Mouse (Mus musculus) intestine, embryonic 14.5 days (tissue): ENCODE results near the gene Cdh23. TPM values are rescaled to one million over a fixed set of nuclear protein-coding genes. Genes with fewer than 3 reads are reported as not detected.

Experiments used
- ATAC-seq: fragments of 200-750 bp; cut with Nextera tagmentation; replicated peaks from 2 replicates; pipeline ENCODE4 v1.8.0; 2017; ENCODE audit warnings: low read depth, moderate number of reproducible peaks, moderate TSS enrichment, moderate library complexity; ENCODE audit not compliant: low FRiP score, low TSS enrichment
- DNase-seq: peaks from one replicate; pipeline ENCODE4 v3.0.0-alpha.2; 2018; ENCODE audit warnings: low spot score
- H3K27ac ChIP-seq: fragments of 300-500 bp; sonication (generic); 2 replicates; pipeline ENCODE4 v1.5.1; 2014; ENCODE audit warnings: low read depth, mild to moderate bottlenecking, control low read depth
- H3K27me3 ChIP-seq: fragments of 300-500 bp; sonication (generic); replicated peaks from 2 replicates; pipeline ENCODE4 v1.6.1; 2014; ENCODE audit warnings: low read length, control low read depth; ENCODE audit not compliant: control insufficient read depth, insufficient read depth
- H3K36me3 ChIP-seq: fragments of 300-500 bp; sonication (generic); 2 replicates; pipeline ENCODE4 v1.6.1; 2014; ENCODE audit warnings: low read length, control low read depth; ENCODE audit not compliant: control insufficient read depth, insufficient read depth
- H3K4me1 ChIP-seq: fragments of 300-500 bp; sonication (generic); replicated peaks from 2 replicates; pipeline ENCODE4 v1.6.1; 2014; ENCODE audit warnings: low read length, control low read depth, mixed read lengths; ENCODE audit not compliant: control insufficient read depth, insufficient read depth
- H3K4me2 ChIP-seq: fragments of 300-500 bp; sonication (generic); 2 replicates; pipeline ENCODE4 v1.6.1; 2014; ENCODE audit warnings: low read length
- H3K4me3 ChIP-seq: fragments of 300-500 bp; sonication (generic); 2 replicates; pipeline ENCODE4 v1.5.1; 2014; ENCODE audit warnings: low read depth, low read length, control low read depth, mixed read lengths
- H3K9ac ChIP-seq: fragments of 300-500 bp; sonication (generic); 2 replicates; pipeline ENCODE4 v1.6.1; 2014; ENCODE audit warnings: mild to moderate bottlenecking, low read length
- H3K9me3 ChIP-seq: fragments of 300-500 bp; sonication (generic); 2 replicates; pipeline ENCODE4 v1.6.1; 2016; ENCODE audit warnings: low read length, control low read depth; ENCODE audit not compliant: control insufficient read depth
- WGBS: fragments of 180-500 bp; shearing (Covaris S2); extraction: QIAGEN DNeasy Blood & Tissue Kit; methylation state at CpG from one replicate; pipeline ENCODE4 v1.1.7; 2014; 5-methylcytosine and 5-hydroxymethylcytosine counted together
- polyA plus RNA-seq: library from polyadenylated mRNA; unstranded; fragments of >200 nt; fragmentation: Nextera tagmentation; extraction: Ambion mirVana; gene quantifications from 2 replicates; pipeline ENCODE4 v1.2.1, GENCODE M21; 2014

The Cdh23 gene
- polyA plus RNA-seq, 1 experiment from 2014 or later, result 1.0 TPM

DNA sequence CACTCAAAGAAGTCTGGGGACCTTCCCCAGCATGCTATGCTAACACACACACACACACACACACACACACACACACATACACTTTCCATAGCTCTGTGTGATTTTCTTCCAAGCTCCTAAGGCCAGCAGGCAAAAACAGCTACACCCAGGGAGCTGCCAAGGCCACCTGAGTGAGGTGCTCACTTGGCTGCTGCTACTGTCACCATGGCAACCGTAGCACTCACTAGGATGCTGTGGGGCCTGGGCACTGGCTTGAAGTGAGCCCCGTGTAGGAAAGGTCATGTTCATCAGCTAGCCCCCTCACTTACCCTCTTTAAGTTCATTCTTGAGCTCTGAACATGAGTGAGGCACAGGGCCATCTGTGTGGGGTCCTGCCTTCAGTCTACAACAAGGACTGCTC is 204.8 kb downstream of the Cdh23 start:
- WGBS, result 31% methylated on average over 2 of the region's 2 CpGs
- Histone ChIP-seq H3K27ac (no peak overlapping the region), H3K9me3 (no peaks in the 10 kb centered on the region), H3K4me2 (no peak overlapping the region), H3K4me3 (no peak overlapping the region), H3K36me3 (no peaks in the 10 kb centered on the region), H3K9ac (no peak overlapping the region), H3K27me3 (no peaks in the 10 kb centered on the region), H3K4me1 (no peaks in the 10 kb centered on the region)
- DNase-seq (no peak), ATAC-seq (no peak)

DNA sequence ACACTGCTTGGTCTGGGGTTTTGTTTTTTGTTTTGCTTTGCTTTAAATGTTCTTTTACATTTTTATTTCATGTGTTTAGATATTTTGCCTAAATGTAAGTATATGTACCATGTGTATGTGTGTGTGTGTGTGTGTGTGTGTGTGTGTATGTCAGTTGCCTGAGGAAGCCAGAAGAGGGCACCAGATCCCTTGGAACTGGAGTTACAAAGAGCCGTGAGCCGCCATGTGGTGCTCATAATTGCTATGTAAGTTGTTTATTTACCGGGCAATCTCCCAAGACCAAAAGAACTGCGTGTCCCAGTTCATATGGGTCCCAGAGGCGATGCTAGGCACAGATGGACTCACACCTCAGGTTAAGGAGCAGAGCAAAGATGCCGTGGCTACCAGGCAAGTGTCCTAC is 214.9 kb downstream of the Cdh23 start:
- Histone ChIP-seq H3K4me1 (no peaks in the 10 kb centered on the region), H3K27ac (no peak overlapping the region), H3K36me3 (no peaks in the 10 kb centered on the region), H3K4me3 (no peak overlapping the region), H3K9ac (no peak overlapping the region), H3K4me2 (no peak overlapping the region), H3K27me3 (0 out of 2 replicates have a peak, but pooled peaks cover under 1% of the 10 kb centered on the region), H3K9me3 (no peaks in the 10 kb centered on the region)
- DNase-seq, result no peak
- WGBS, result 95% methylated on average over 6 of the region's 6 CpGs
- ATAC-seq, result no peak

DNA sequence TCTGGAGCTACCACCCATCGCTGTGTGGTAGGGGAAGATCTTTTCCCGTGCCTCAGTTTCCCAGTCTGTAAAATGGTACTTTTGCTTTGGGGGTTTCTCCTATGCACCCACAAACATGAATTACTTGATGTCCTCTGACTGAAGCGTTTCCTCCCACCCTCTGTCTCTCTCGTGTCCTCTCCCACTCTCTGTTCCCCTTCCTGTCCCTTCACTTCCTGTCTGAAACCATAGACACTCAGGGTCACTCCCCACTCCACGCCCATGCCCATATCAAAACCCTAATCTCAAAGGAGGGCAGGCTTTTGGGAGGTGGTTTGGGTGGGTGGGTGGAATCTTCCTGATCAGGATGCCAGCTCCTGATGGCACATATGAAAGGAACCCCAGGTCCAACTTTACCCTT is 221.7 kb downstream of the Cdh23 start:
- H3K4me1 ChIP-seq, result no peaks in the 10 kb centered on the region
- H3K27me3 ChIP-seq, result 0 out of 2 replicates have a peak, but pooled peaks cover 3% of the 10 kb centered on the region
- no peaks in the 10 kb centered on the region for H3K9me3 ChIP-seq
- no peak overlapping the region for H3K9ac ChIP-seq
- no peak overlapping the region for H3K4me3 ChIP-seq
- no peak overlapping the region for H3K27ac ChIP-seq
- no peak for ATAC-seq
- no peak overlapping the region for H3K4me2 ChIP-seq
- 73% methylated on average over 5 of the region's 5 CpGs for WGBS
- no peak for DNase-seq
- H3K36me3 ChIP-seq, result no peaks in the 10 kb centered on the region

DNA sequence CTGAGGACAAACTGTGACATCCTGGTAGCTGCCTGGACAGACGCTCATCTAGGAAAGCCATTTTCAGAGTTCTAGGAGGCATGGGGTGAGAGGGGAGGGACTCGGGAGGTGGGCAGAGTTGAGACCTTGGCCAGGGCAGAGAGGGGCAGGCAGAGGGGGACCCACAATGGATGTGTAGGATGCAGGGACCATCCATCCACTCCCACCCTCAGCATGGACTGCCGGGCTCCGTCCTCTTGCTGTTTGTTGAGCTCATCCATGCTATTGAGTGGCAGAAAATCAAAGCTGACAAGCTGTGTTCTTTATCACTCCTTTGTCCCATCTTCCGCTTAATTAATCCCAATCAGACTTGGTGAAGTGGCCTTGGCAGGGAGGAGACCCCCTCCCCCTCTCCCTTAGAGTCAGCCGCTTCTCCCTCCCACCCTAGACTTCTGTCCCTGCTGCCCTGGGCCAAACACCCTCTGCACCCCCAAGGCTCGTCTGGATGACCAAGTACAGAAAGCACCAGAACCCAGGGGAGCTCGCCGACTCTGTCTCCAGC is 222.4 kb downstream of the Cdh23 start:
- Histone ChIP-seq H3K9ac (no peak overlapping the region), H3K4me3 (no peak overlapping the region), H3K4me2 (no peak overlapping the region), H3K9me3 (no peaks in the 10 kb centered on the region), H3K4me1 (no peaks in the 10 kb centered on the region), H3K27me3 (0 out of 2 replicates have a peak, but pooled peaks cover 3% of the 10 kb centered on the region), H3K27ac (no peak overlapping the region), H3K36me3 (no peaks in the 10 kb centered on the region)
- WGBS, result 68% methylated on average over 9 of the region's 9 CpGs
- ATAC-seq, result no peak
- no peak for DNase-seq

DNA sequence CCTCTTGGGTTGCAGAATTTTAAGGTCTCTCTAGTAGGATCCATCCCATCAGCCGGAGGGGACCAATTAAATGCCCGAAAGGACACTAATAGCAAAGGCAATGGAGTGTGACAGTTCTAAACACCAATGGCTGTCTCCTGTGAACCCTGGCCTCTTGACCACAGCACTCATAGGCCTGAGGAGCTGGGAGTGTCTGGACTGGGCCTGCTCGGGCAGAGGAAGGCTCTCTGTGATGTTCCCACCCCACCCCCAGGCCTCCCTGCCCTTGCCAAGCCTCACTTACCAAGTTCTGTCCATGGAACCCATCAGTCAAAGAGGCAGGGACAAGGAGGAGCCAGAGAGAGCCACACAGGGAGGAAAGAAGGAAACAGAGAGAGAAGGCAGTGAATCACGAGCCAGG is 228.5 kb downstream of the Cdh23 start:
- 44% methylated on average over 4 of the region's 4 CpGs for WGBS
- ATAC-seq (no peak), DNase-seq (no peak)
- no peak overlapping the region for H3K9ac ChIP-seq
- H3K4me2 ChIP-seq, result no peak overlapping the region
- no peaks in the 10 kb centered on the region for H3K4me1 ChIP-seq
- H3K4me3 ChIP-seq, result no peak overlapping the region
- no peaks in the 10 kb centered on the region for H3K36me3 ChIP-seq
- no peaks in the 10 kb centered on the region for H3K9me3 ChIP-seq
- no peak overlapping the region for H3K27ac ChIP-seq
- no peaks in the 10 kb centered on the region for H3K27me3 ChIP-seq

DNA sequence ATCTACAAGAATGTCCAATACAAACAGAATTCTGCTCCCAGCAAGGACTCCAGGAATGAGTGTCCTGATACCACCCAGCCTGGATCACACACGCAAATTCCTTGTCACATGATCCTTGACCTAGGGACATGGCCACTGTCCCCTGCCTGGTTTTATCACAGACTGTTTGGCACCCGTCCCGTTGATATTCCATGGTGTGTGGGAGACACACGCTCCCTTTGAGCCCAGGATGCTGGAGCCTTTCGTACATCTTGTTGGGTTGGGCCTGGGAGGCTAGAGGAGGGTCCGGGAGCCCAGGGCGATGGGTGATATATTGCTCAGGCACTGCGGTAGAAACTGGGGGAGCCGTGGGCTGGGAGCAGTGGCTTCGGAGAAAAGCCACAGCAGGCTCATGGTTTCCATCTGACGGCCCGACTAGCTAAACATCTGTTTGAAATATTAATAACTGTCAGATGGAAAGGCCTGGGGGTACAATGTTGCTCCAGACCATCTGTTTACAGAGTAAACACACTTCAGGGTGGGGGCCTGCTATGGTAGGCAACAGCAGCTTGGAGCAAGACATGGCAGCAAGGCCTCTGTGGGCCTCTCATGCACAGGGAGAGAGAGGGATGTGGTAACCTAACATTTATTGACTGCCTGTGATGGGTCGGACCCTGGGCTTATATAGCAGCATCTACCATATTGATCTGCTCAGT is 232.2 kb downstream of the Cdh23 start:
- WGBS, result 59% methylated on average over 13 of the region's 13 CpGs

DNA sequence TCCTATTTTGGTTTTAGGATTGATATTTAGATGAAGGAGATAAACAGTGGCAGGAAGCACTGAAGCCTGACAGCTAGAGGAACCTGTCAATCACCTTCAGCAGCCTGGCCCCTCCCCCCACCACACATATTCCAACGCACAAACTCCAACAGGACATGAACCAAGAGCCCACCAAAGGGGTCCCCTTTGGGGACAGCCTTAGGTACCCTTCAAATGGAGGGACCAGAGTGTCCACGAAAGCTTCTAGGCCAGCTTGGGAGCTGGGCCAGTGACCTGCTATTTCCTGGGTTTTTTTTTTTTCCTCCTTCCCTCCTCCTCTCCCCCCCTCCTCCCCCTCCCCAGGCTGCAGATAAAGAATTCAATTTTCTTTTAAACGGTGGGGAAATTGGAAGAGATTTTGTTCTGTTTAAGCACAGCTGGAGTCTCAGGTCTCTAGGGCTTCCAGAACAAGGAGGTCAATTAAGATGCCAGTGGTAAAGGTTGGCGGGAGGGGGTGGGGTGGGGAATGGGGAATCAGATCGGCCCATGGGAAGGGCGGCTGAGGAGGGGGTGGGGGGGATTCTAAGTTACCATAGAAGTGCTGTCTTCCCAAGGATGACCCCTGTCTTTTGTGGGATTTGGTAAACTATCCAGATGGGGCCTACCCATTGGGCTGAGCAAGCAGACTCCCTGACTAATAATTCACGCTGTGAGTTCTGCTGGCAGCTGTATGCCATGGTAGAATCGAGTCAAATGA is 239.5 kb downstream of the Cdh23 start:
- H3K9me3 ChIP-seq, result peaks cover 2% of the 10 kb centered on the region; the same call in 1 of the 2 replicates
- DNase-seq, result no peak
- WGBS, result 36% methylated on average over 8 of the region's 8 CpGs
- no peak overlapping the region for H3K4me2 ChIP-seq
- no peaks in the 10 kb centered on the region for H3K27me3 ChIP-seq
- H3K4me3 ChIP-seq, result no peak overlapping the region
- no peaks in the 10 kb centered on the region for H3K36me3 ChIP-seq
- H3K27ac ChIP-seq, result no peak overlapping the region
- H3K4me1 ChIP-seq, result no peaks in the 10 kb centered on the region
- no peak for ATAC-seq
- H3K9ac ChIP-seq, result no peak overlapping the region

More for the DNA sequence above, 232.2 kb downstream of the Cdh23 start:
- H3K4me1 ChIP-seq, result no peaks in the 10 kb centered on the region
- no peaks in the 10 kb centered on the region for H3K36me3 ChIP-seq
- H3K27me3 ChIP-seq, result no peaks in the 10 kb centered on the region
- H3K9ac ChIP-seq, result no peak overlapping the region
- peaks cover 2% of the 10 kb centered on the region; the same call in 1 of the 2 replicates for H3K9me3 ChIP-seq
- no peak overlapping the region for H3K4me2 ChIP-seq
- no peak overlapping the region for H3K27ac ChIP-seq
- ATAC-seq (no peak), DNase-seq (no peak)
- H3K4me3 ChIP-seq, result no peak overlapping the region

DNA sequence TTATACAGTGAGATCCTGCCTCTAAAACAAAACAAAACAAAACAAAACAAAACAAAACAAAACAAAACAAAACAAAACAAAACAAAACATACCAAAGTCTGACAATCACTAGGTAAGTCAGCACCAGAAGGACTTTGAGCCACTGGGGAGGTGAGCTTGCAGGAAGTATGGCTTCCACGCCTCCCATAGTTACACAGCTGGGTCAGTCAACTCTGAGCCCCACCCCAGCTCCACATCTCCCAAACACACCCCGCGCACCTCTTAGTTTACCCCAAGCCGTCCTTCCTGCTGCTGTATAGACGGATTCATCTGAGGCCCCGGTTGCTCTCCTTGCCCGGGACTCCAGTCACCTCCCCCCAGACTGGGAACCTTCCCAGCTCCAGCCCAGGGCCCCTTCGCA is 241.1 kb downstream of the Cdh23 start:
- DNase-seq (no peak), ATAC-seq (no peak)
- 63% methylated on average over 8 of the region's 8 CpGs for WGBS
- Histone ChIP-seq H3K36me3 (no peaks in the 10 kb centered on the region), H3K27me3 (no peaks in the 10 kb centered on the region), H3K4me1 (no peaks in the 10 kb centered on the region), H3K27ac (no peak overlapping the region), H3K4me3 (no peak overlapping the region), H3K9ac (no peak overlapping the region), H3K4me2 (no peak overlapping the region), H3K9me3 (peaks cover 2% of the 10 kb centered on the region; the same call in 1 of the 2 replicates)
